Mouse (Mus musculus) brain, embryonic 14.5 days (tissue): ENCODE results near the gene Mcoln1.

ENCODE experiments used
- CTCF ChIP-seq: fragments of 200-500 bp; IDR thresholded peaks from 2 replicates; pipeline ENCODE4 v1.5.1; 2012; ENCODE audit warnings: inconsistent platforms, mild to moderate bottlenecking, moderate library complexity, borderline replicate concordance; ENCODE audit not compliant: insufficient read depth, insufficient read length; ENCODE audit errors: extremely low read depth
- POLR2A ChIP-seq: fragments of 200-500 bp; IDR thresholded peaks from 2 replicates; pipeline ENCODE4 v1.6.1; 2012; ENCODE audit warnings: mild to moderate bottlenecking, inconsistent platforms, borderline replicate concordance; ENCODE audit not compliant: poor library complexity, insufficient read depth, insufficient read length, severe bottlenecking; ENCODE audit errors: extremely low read depth

- TF ChIP-seq CTCF: no peak
- TF ChIP-seq POLR2A: no peak
Observed at GRCm38 (mm10) chr8:3451992-3452391, 48.3 kb upstream of the Mcoln1 start.
